Mouse (Mus musculus): ENCODE data around the gene Tusc2.

Gene Tusc2

GRCm38 (mm10) chr9:107612191-107612944 lies 49.3 kb downstream of the Tusc2 start:
- peak; percentile 99 for DNase-seq

DNA sequence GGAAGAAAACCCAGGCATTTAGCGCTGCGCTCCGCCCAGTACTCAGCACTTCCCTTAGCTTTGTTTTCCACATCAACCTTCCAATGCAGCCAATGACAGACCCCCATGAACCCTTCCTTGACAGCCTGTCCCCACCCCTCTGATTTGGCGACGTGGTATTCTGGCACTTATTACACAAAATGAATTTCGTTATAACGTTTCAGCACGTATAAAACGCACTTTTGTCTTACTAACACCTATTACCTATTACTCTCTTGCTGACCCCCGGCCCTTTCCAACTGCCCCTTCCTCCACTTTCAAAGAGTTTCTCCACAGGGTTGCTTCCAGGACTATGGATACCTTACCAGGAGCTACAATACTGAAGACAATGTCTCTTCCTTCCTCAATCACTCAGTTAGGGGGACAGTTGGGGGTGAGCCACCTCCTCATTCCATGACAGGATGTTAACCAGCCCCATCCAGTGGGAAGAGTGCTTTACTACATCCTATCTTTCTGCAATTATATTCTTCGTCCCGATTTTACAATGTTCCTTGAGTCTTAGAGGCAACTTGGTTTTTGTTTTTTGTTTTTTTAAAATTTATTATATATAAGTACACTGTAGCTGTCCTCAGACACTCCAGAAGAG lies 50.0 kb downstream of the Tusc2 start:
- no peak for DNase-seq

GRCm38 (mm10) chr9:107615035-107615434 lies 52.0 kb downstream of the Tusc2 start:
- peak; percentile 78 for DNase-seq

Data from retina, postnatal 1 day (tissue).